Mouse (Mus musculus) bone marrow macrophage, adult 2 months (primary cell): ENCODE measurements at regions not wholly inside any gene's neighbourhood (a gene's known extent, or its start where the extent isn't known, plus 50 kb on each side); places are given as distances from the start of the nearest gene placed in this dataset.

Experiments
- H3K27ac ChIP-seq: 2 replicates; pipeline ENCODE4 v1.5.1; 2012; ENCODE audit warnings: low read depth, low read length; ENCODE audit not compliant: insufficient read depth
- H3K4me1 ChIP-seq: 2 replicates; pipeline ENCODE4 v1.6.1; 2012; ENCODE audit warnings: low read length; ENCODE audit not compliant: control insufficient read depth, insufficient read depth
- H3K4me3 ChIP-seq: 2 replicates; pipeline ENCODE4 v1.5.1; 2012; ENCODE audit warnings: mild to moderate bottlenecking, low read length, moderate library complexity; ENCODE audit not compliant: insufficient read depth
- CTCF ChIP-seq: IDR thresholded peaks from 2 replicates; pipeline ENCODE4 v1.5.1; 2012; ENCODE audit warnings: low read depth, mild to moderate bottlenecking, low read length, moderate library complexity
- POLR2A ChIP-seq: IDR thresholded peaks from 2 replicates; pipeline ENCODE4 v1.6.1; 2012; ENCODE audit warnings: mild to moderate bottlenecking, low read depth, low read length, borderline replicate concordance

GRCm38 (mm10) chr10:21446641-21447040, 69.5 kb downstream of the Aldh8a1 start:
- H3K4me3 ChIP-seq = no peak overlapping the region
- H3K27ac ChIP-seq = no peak overlapping the region
- TF ChIP-seq CTCF (no peak), POLR2A (no peak)
- H3K4me1 ChIP-seq = no peaks in the 10 kb centered on the region; the same call in 1 of the 2 replicates

- Histone ChIP-seq H3K27ac (no peak overlapping the region), H3K4me3 (no peak overlapping the region), H3K4me1 (no peaks in the 10 kb centered on the region; the same call in 1 of the 2 replicates)
- TF ChIP-seq POLR2A = no peak
- TF ChIP-seq CTCF = no peak
These were observed 71.0 kb downstream of the Aldh8a1 start for GRCm38 (mm10) chr10:21448132-21448531.

GRCm38 (mm10) chr10:21448942-21449341, 71.9 kb downstream of the Aldh8a1 start:
- no peaks in the 10 kb centered on the region; the same call in 1 of the 2 replicates for H3K4me1 ChIP-seq
- H3K27ac ChIP-seq = no peak overlapping the region
- no peak overlapping the region for H3K4me3 ChIP-seq
- TF ChIP-seq POLR2A = no peak
- no peak for TF ChIP-seq CTCF

- no peaks in the 10 kb centered on the region for H3K4me1 ChIP-seq
- no peak overlapping the region for H3K27ac ChIP-seq
- TF ChIP-seq CTCF = no peak
- TF ChIP-seq POLR2A = no peak
- no peak overlapping the region for H3K4me3 ChIP-seq
These were observed 75.5 kb downstream of the Aldh8a1 start for GRCm38 (mm10) chr10:21452611-21453010.

- Histone ChIP-seq H3K27ac (no peak overlapping the region), H3K4me3 (no peak overlapping the region), H3K4me1 (no peaks in the 10 kb centered on the region)
- TF ChIP-seq POLR2A = no peak
- no peak for TF ChIP-seq CTCF
These were observed 76.4 kb downstream of the Aldh8a1 start for GRCm38 (mm10) chr10:21453527-21453926.

GRCm38 (mm10) chr10:21454153-21454552, 77.1 kb downstream of the Aldh8a1 start:
- Histone ChIP-seq H3K4me3 (no peak overlapping the region), H3K4me1 (no peaks in the 10 kb centered on the region), H3K27ac (no peak overlapping the region)
- TF ChIP-seq POLR2A (no peak), CTCF (no peak)

- H3K4me3 ChIP-seq = no peak overlapping the region
- no peaks in the 10 kb centered on the region for H3K4me1 ChIP-seq
- TF ChIP-seq CTCF (no peak), POLR2A (no peak)
- H3K27ac ChIP-seq = no peak overlapping the region
These were observed 77.7 kb downstream of the Aldh8a1 start for GRCm38 (mm10) chr10:21454757-21455156.

- H3K4me1 ChIP-seq = no peaks in the 10 kb centered on the region
- no peak overlapping the region for H3K4me3 ChIP-seq
- H3K27ac ChIP-seq = no peak overlapping the region
- TF ChIP-seq CTCF = no peak
- TF ChIP-seq POLR2A = no peak
These were observed 78.8 kb downstream of the Aldh8a1 start for GRCm38 (mm10) chr10:21455863-21456262.

- Histone ChIP-seq H3K4me3 (no peak overlapping the region), H3K4me1 (no peaks in the 10 kb centered on the region), H3K27ac (no peak overlapping the region)
- TF ChIP-seq POLR2A = no peak
- TF ChIP-seq CTCF = no peak
These were observed 79.3 kb downstream of the Aldh8a1 start for GRCm38 (mm10) chr10:21456359-21456758.

GRCm38 (mm10) chr10:21456991-21457390, 79.9 kb downstream of the Aldh8a1 start:
- TF ChIP-seq CTCF (no peak), POLR2A (no peak)
- Histone ChIP-seq H3K27ac (no peak overlapping the region), H3K4me3 (no peak overlapping the region), H3K4me1 (no peaks in the 10 kb centered on the region)

- Histone ChIP-seq H3K4me3 (no peak overlapping the region), H3K27ac (no peak overlapping the region)
- no peak for TF ChIP-seq POLR2A
- TF ChIP-seq CTCF = no peak
These were observed 81.5 kb downstream of the Aldh8a1 start for GRCm38 (mm10) chr10:21458608-21459007.

More at GRCm38 (mm10) chr10:21458608-21459007, 81.5 kb downstream of the Aldh8a1 start:
- no peaks in the 10 kb centered on the region for H3K4me1 ChIP-seq
